Mouse (Mus musculus): ENCODE measurements at regions not wholly inside any gene's neighbourhood (a gene's known extent, or its start where the extent isn't known, plus 50 kb on each side); places are given as distances from the start of the nearest gene placed in this dataset.
A peak's percentile ranks its signal among the peaks of the same experiment; 100 is the strongest.

GRCm38 (mm10) chr6:100157288-100157687, 130.0 kb downstream of the Rybp start:
- TF ChIP-seq CTCF (IDR thresholded peaks at IDR 0.05 in 2 of 3, conservative IDR thresholded peaks at IDR 0.05 in 1 of 3; ENCODE audit: control insufficient read depth in 1 of 3, insufficient read depth in 1 of 3, low read depth in 2 of 3, low read length in 3 of 3, poor library complexity in 1 of 3, severe bottlenecking in 1 of 3), result no peak
- no peak for TF ChIP-seq TBP (IDR thresholded peaks at IDR 0.05; ENCODE audit: low read depth, low read length)
- TF ChIP-seq POLR2A (IDR thresholded peaks at IDR 0.05; ENCODE audit: control insufficient read depth in 1 of 2, insufficient read depth in 1 of 2, low read depth in 1 of 2, low read length in 2 of 2, poor library complexity in 1 of 2), result no peak
- no peak for TF ChIP-seq ZC3H11A (IDR thresholded peaks at IDR 0.05; ENCODE audit: low read depth, low read length)
- no peak for TF ChIP-seq ELF1 (IDR thresholded peaks at IDR 0.05; ENCODE audit: low read depth, low read length)
- no peak for TF ChIP-seq EP300 (IDR thresholded peaks at IDR 0.05; ENCODE audit: low read depth in 1 of 2, low read length in 2 of 2)
- TF ChIP-seq TAL1 (IDR thresholded peaks at IDR 0.05; ENCODE audit: low read length), result no peak; the same call in 1 of the 2 replicates
- peak; percentile 59; the same call in 1 of the 2 replicates for TF ChIP-seq ETS1 (IDR thresholded peaks at IDR 0.05; ENCODE audit: low read depth, low read length)
- TF ChIP-seq MAFK (IDR thresholded peaks at IDR 0.05; ENCODE audit: borderline replicate concordance, low read depth, low read length), result no peak
- no peak for TF ChIP-seq MYB (IDR thresholded peaks at IDR 0.05; ENCODE audit: low read depth, low read length)
- no peak for TF ChIP-seq MAZ (IDR thresholded peaks at IDR 0.05; ENCODE audit: low read depth, low read length)
- TF ChIP-seq ZMIZ1 (IDR thresholded peaks at IDR 0.05; ENCODE audit: low read depth, low read length), result no peak
- no peak for TF ChIP-seq POLR2AphosphoS2 (IDR thresholded peaks at IDR 0.05; ENCODE audit: low read length)

Data from MEL (cell line).